Mouse (Mus musculus): Measurements from ENCODE around the gene Serpinb9b. TPM values are rescaled to one million over a fixed set of nuclear protein-coding genes. Genes with fewer than 3 reads are reported as not detected.

The Serpinb9b gene
- polyA plus RNA-seq, 1 experiment from 2014 or later: 0.17 TPM

DNA sequence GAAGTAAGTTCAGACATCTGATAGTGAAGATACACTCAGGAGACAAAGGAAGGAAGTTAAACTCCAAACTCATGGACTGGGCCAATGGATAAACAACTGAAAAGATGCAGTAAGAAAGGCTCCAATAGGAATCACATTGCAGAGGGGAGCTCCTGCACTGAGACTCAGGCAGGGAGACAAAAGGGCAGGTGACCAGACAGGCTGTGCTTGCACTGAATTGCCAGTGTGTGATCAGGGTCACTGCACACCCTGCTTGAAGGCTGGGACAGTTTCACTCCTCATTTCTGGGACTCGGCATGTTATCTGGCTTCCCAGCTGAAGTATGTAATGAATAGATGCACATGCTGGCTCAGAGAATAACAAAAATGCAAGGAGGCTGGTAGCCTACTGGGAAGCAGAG is 35.8 kb downstream of the Serpinb9b start:
- Histone ChIP-seq H3K27me3 (replicated peaks; ENCODE audit: control insufficient read depth, insufficient read depth, low read length) (no peaks in the 10 kb centered on the region), H3K9me3 (ENCODE audit: control insufficient read depth, low read length) (no peaks in the 10 kb centered on the region), H3K4me2 (ENCODE audit: low read depth, low read length) (no peak overlapping the region), H3K4me3 (ENCODE audit: low read depth, low read length) (no peak overlapping the region), H3K9ac (ENCODE audit: low read depth, low read length) (no peak overlapping the region), H3K4me1 (ENCODE audit: control insufficient read depth, insufficient read depth, low read length) (no peaks in the 10 kb centered on the region), H3K27ac (replicated peaks; ENCODE audit: low read depth, low read length) (no peak overlapping the region), H3K36me3 (ENCODE audit: control insufficient read depth, insufficient read depth, low read length) (no peaks in the 10 kb centered on the region)
- no peak for ATAC-seq (ENCODE audit: low read depth)
- DNase-seq (ENCODE audit: low spot score): no peak
- 82% methylated on average over 1 of the region's 1 CpGs for WGBS

DNA sequence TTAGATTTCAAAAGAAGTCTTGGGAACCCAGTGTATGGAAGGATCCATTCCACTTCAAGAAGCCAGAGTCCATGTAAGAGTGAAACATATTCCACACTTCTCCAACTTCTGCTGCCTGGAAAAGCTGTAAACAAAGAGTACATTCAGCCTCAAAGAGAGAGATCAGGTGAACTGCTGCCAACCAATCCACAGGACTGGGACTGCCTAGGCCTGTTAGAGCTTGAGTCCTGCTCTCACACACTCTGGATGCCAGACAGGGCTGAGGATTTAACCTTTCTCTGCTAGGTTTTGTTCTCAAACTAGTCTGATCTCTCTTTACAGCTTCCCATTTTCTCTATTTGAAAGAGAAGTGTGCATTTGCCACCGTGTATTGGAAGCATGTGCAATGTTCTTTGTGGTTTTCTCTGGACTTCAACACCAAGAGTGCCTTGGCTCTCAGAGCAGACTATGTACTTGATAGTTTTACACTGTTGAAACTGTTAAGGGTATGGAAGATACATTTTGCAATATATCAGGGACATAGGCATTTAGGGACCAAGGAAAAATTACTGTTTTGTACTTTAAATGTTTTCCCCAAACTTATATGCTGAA is 40.3 kb downstream of the Serpinb9b start:
- Histone ChIP-seq H3K4me3 (ENCODE audit: low read depth, low read length) (no peak overlapping the region), H3K27me3 (replicated peaks; ENCODE audit: control insufficient read depth, insufficient read depth, low read length) (no peaks in the 10 kb centered on the region), H3K9ac (ENCODE audit: low read depth, low read length) (no peak overlapping the region), H3K9me3 (ENCODE audit: control insufficient read depth, low read length) (no peaks in the 10 kb centered on the region), H3K36me3 (ENCODE audit: control insufficient read depth, insufficient read depth, low read length) (no peaks in the 10 kb centered on the region), H3K4me1 (ENCODE audit: control insufficient read depth, insufficient read depth, low read length) (no peaks in the 10 kb centered on the region), H3K27ac (replicated peaks; ENCODE audit: low read depth, low read length) (peak overlapping the region; percentile 78), H3K4me2 (ENCODE audit: low read depth, low read length) (no peak overlapping the region)
- ATAC-seq (ENCODE audit: low read depth): peak; percentile 92
- 65% methylated on average over 1 of the region's 1 CpGs for WGBS
- DNase-seq (ENCODE audit: low spot score): peak; percentile 64

DNA sequence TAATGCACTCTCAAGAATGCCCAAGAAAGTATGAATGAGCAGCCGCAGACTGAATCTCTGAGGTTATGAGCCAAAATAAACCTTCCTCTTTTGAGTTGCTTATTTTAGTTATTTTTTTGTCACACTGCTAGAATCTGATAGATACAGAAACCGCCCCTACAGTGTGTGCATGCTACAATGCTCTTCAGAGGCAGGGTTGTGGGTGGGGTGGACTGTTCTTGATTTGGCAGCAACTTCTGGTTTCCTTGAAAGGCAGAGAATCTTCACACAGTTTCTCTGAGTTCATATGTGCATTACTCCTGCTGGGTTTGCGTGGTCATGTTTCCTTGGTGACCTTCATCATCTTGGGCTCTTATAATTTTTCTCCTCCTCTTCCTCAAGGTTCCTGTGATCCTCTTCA is 40.9 kb downstream of the Serpinb9b start:
- Histone ChIP-seq H3K27me3 (replicated peaks; ENCODE audit: control insufficient read depth, insufficient read depth, low read length) (no peaks in the 10 kb centered on the region), H3K4me3 (ENCODE audit: low read depth, low read length) (no peak overlapping the region), H3K36me3 (ENCODE audit: control insufficient read depth, insufficient read depth, low read length) (no peaks in the 10 kb centered on the region), H3K4me2 (ENCODE audit: low read depth, low read length) (no peak overlapping the region), H3K27ac (replicated peaks; ENCODE audit: low read depth, low read length) (peak overlapping the region; percentile 78; the same call in 1 of the 2 replicates), H3K9ac (ENCODE audit: low read depth, low read length) (no peak overlapping the region), H3K9me3 (ENCODE audit: control insufficient read depth, low read length) (no peaks in the 10 kb centered on the region), H3K4me1 (ENCODE audit: control insufficient read depth, insufficient read depth, low read length) (no peaks in the 10 kb centered on the region)
- DNase-seq (ENCODE audit: low spot score): no peak
- 75% methylated on average over 3 of the region's 3 CpGs for WGBS
- no peak for ATAC-seq (ENCODE audit: low read depth)

DNA sequence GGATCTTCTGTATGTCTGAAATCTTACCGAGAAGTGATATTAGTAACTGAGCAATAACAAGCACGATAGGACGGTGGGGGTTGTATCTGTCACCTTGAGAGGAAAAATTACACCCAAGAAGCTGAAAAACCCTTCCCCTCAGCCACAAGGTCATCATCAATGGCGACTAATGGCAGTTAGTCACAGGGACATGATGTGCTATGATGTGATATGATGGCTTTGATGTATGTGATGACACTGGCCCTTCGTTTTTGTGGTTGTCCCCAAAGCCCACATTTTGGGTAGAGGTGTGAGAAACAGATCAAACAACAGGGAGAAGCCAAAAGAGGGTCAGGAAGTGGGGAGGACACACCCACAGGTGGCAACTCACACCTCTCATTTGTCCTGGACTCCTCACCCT is 44.6 kb downstream of the Serpinb9b start:
- WGBS: 83% methylated on average over 5 of the region's 5 CpGs
- no peak for DNase-seq (ENCODE audit: low spot score)

DNA sequence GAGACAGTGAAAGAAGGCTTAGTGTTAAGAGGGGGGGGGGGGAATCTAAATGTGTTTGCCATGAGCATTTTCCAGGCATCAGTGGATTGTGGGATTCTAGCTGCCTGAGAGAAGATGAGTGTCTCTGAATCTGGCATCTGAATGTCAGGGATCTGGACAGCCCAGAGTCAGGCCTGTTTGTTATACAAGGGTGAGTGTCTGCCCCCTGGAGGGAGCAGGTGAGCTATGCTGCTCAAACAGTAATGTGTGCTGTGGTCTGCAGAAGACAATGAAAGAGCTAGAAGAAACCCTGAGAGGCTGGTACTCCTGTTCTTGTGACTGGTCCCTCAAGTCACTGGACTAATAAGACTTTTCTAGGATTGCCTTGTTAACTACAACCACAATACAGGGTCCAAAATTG is 46.8 kb downstream of the Serpinb9b start:
- H3K27ac ChIP-seq (replicated peaks; ENCODE audit: low read depth, low read length): no peak overlapping the region
- H3K4me3 ChIP-seq (ENCODE audit: low read depth, low read length): no peak overlapping the region
- no peak overlapping the region for H3K9ac ChIP-seq (ENCODE audit: low read depth, low read length)
- H3K4me2 ChIP-seq (ENCODE audit: low read depth, low read length): no peak overlapping the region
- peak; percentile 85 for ATAC-seq (ENCODE audit: low read depth)
- peak; percentile 68 for DNase-seq (ENCODE audit: low spot score)
- H3K4me1 ChIP-seq (ENCODE audit: control insufficient read depth, insufficient read depth, low read length): no peaks in the 10 kb centered on the region
- H3K27me3 ChIP-seq (replicated peaks; ENCODE audit: control insufficient read depth, insufficient read depth, low read length): no peaks in the 10 kb centered on the region
- no peaks in the 10 kb centered on the region for H3K36me3 ChIP-seq (ENCODE audit: control insufficient read depth, insufficient read depth, low read length)
- no peaks in the 10 kb centered on the region for H3K9me3 ChIP-seq (ENCODE audit: control insufficient read depth, low read length)

More for the DNA sequence above, 44.6 kb downstream of the Serpinb9b start:
- no peak for ATAC-seq (ENCODE audit: low read depth)
- no peak overlapping the region for H3K27ac ChIP-seq (replicated peaks; ENCODE audit: low read depth, low read length)
- no peaks in the 10 kb centered on the region for H3K27me3 ChIP-seq (replicated peaks; ENCODE audit: control insufficient read depth, insufficient read depth, low read length)
- H3K9me3 ChIP-seq (ENCODE audit: control insufficient read depth, low read length): no peaks in the 10 kb centered on the region
- H3K4me2 ChIP-seq (ENCODE audit: low read depth, low read length): no peak overlapping the region
- H3K4me1 ChIP-seq (ENCODE audit: control insufficient read depth, insufficient read depth, low read length): no peaks in the 10 kb centered on the region
- H3K36me3 ChIP-seq (ENCODE audit: control insufficient read depth, insufficient read depth, low read length): no peaks in the 10 kb centered on the region
- H3K9ac ChIP-seq (ENCODE audit: low read depth, low read length): no peak overlapping the region
- H3K4me3 ChIP-seq (ENCODE audit: low read depth, low read length): no peak overlapping the region

DNA sequence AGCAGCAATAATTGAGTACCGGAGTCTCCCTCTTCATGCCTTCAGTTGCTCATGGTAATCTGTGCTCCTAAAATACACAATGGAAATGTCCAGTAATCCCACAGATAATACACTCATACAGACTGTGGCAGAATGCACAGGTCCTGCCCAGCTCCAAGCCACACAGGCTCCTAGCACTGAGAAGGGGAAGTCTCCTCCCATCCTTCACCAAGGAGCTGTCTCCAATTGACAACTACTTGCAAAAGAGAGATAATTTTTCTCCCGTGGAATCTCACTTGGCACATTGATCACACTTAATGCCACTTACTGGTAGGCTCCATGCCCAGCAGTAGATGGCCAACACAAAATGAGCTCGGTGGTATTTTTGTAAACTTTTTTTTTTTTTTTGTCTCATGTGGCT is 49.0 kb downstream of the Serpinb9b start:
- ATAC-seq (ENCODE audit: low read depth) (no peak), DNase-seq (ENCODE audit: low spot score) (no peak)
- Histone ChIP-seq H3K4me3 (ENCODE audit: low read depth, low read length) (no peak overlapping the region), H3K27ac (replicated peaks; ENCODE audit: low read depth, low read length) (no peak overlapping the region), H3K27me3 (replicated peaks; ENCODE audit: control insufficient read depth, insufficient read depth, low read length) (no peaks in the 10 kb centered on the region), H3K9ac (ENCODE audit: low read depth, low read length) (no peak overlapping the region), H3K4me1 (ENCODE audit: control insufficient read depth, insufficient read depth, low read length) (no peaks in the 10 kb centered on the region), H3K36me3 (ENCODE audit: control insufficient read depth, insufficient read depth, low read length) (no peaks in the 10 kb centered on the region), H3K4me2 (ENCODE audit: low read depth, low read length) (no peak overlapping the region), H3K9me3 (ENCODE audit: control insufficient read depth, low read length) (no peaks in the 10 kb centered on the region)
- 71% methylated on average over 3 of the region's 3 CpGs for WGBS

DNA sequence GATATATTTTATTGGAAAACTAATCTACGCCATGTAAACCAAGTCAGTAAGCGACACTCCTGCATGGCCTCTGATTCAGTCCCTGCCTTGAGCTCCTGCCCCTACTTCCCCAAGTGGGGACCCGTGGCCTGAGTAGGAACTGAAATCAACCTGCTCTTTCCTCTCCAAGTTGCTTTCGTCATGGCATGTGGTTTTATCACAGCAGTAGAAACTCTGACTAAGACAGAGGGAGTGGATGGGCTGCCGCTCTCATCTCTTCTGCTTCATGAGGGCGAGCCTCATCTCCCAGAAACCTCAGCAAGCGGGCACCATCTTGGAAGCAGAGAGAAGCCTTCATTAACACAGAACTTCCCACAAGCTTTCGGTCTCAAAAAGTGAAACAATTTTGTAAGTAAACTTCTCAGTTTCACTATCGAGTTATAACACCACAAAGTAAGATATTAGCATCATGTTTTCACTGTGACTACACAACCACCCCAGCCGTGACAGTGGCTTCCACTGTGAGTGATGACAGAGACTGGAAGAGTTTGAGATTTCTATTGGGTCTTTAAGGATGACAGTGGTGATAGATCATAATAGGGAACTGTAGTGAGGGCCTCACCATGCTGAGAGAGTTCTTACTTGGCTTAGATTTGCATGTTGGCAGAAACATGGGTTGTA is 49.9 kb downstream of the Serpinb9b start:
- Histone ChIP-seq H3K4me2 (ENCODE audit: low read depth, low read length) (no peak overlapping the region), H3K4me1 (ENCODE audit: control insufficient read depth, insufficient read depth, low read length) (no peaks in the 10 kb centered on the region), H3K27ac (replicated peaks; ENCODE audit: low read depth, low read length) (no peak overlapping the region), H3K36me3 (ENCODE audit: control insufficient read depth, insufficient read depth, low read length) (no peaks in the 10 kb centered on the region), H3K27me3 (replicated peaks; ENCODE audit: control insufficient read depth, insufficient read depth, low read length) (no peaks in the 10 kb centered on the region), H3K9ac (ENCODE audit: low read depth, low read length) (no peak overlapping the region), H3K4me3 (ENCODE audit: low read depth, low read length) (no peak overlapping the region), H3K9me3 (ENCODE audit: control insufficient read depth, low read length) (no peaks in the 10 kb centered on the region)
- ATAC-seq (ENCODE audit: low read depth) (no peak), DNase-seq (ENCODE audit: low spot score) (no peak)
- 83% methylated on average over 10 of the region's 10 CpGs for WGBS

DNA sequence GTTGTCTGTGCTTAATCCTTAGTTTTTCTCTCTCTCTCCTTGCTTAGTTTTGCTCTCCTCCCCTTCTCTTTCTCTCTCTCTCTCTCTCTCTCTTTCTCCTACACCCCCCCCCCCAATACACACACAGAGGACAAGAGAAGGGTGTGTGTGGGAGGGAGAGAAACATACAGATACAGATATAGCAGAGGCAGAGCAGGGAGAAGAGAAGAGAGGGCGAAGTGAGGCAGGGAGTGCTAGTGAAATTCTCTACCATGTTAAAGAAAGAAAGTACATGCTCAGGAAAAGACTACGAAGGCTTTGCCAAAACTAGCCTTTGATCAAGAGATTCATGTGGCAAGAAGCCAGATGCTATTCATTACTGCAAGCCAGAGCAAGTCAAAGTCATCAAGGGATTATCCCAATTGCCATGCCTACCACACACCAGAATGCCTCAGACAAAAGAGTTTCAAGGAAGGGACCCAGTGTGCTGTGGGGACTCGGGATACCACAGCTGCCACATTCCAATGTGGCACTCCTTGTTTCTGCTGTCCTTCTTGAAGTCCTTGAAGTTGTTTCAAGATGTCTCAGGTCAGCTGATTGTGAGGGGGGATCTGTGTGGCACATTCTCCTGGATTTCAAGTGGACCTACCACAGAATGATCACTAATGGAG is 51.0 kb downstream of the Serpinb9b start, which contains the start of gene Serpinb1b:
TSS of gene Serpinb1b (plus strand) at position 520 of the 650 bp plus-strand sequence.
- no peaks in the 10 kb centered on the region for H3K27me3 ChIP-seq (replicated peaks; ENCODE audit: control insufficient read depth, insufficient read depth, low read length)
- peak; percentile 90 for ATAC-seq (ENCODE audit: low read depth)
- H3K4me1 ChIP-seq (ENCODE audit: control insufficient read depth, insufficient read depth, low read length): no peaks in the 10 kb centered on the region
- no peak within 1 kb of the TSS for H3K4me3 ChIP-seq (ENCODE audit: low read depth, low read length)
- peak within 1 kb of the TSS; percentile 39 for H3K27ac ChIP-seq (replicated peaks; ENCODE audit: low read depth, low read length)
- WGBS: 37% methylated on average over 3 of the region's 3 CpGs
- DNase-seq (ENCODE audit: low spot score): peak; percentile 87
- peak within 1 kb of the TSS; percentile 30 for H3K4me2 ChIP-seq (ENCODE audit: low read depth, low read length)
- no peak within 1 kb of the TSS for H3K9ac ChIP-seq (ENCODE audit: low read depth, low read length)
- H3K9me3 ChIP-seq (ENCODE audit: control insufficient read depth, low read length): no peaks in the 10 kb centered on the region
- H3K36me3 ChIP-seq (ENCODE audit: control insufficient read depth, insufficient read depth, low read length): no peaks in the 10 kb centered on the region
